Mouse (Mus musculus) colon, adult 2 months (tissue): Measurements from ENCODE around the gene Olfr1131. TPM values are rescaled to one million over a fixed set of nuclear protein-coding genes. Genes with fewer than 3 reads are reported as not detected.

ENCODE experiments used
- polyA plus RNA-seq: library from polyadenylated mRNA; depleted of rRNA; stranded (reverse); fragments of >200 nt; gene quantifications from 2 replicates; pipeline ENCODE4 v1.2.3, GENCODE M21; 2012; rRNA removed

The Olfr1131 gene
- not detected in 2 replicates for polyA plus RNA-seq

GRCm38 (mm10) chr2:87626804-87627203 is at the start of gene Olfr1131:
TSS of gene Olfr1131 (plus strand) at chr2:87627104.

GRCm38 (mm10) chr2:87605912-87606311 is 21.0 kb upstream of the Olfr1131 start, which contains the start of gene Olfr1130:
TSS of gene Olfr1130 (plus strand) at chr2:87606212.

GRCm38 (mm10) chr2:87637435-87637834 is 10.5 kb downstream of the Olfr1131 start, which contains the start of gene Olfr1132:
TSS of gene Olfr1132 (minus strand) at chr2:87637535.

DNA sequence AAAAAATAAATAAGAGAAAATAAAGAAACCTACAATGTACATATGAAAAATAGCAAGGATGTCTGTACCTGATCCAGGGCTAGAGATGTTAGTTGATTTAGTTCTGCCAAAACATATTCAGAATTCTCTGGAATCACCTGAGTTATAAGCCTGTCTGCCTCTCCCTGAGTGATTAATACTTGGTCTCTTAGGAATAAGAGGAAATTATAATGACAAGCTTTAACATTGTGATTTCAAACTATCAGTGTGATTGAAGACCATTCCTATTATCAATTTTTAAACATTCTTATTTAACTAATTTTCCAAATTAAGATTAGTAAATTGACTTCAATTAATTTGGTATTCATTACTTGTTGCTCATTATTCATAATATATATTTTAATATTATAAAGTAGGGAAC is 20.4 kb downstream of the Olfr1131 start, which contains the start of gene Olfr1133:
Gene Olfr1133, minus strand, starts transcription at position 101 of the 400 bp plus-strand sequence.

DNA sequence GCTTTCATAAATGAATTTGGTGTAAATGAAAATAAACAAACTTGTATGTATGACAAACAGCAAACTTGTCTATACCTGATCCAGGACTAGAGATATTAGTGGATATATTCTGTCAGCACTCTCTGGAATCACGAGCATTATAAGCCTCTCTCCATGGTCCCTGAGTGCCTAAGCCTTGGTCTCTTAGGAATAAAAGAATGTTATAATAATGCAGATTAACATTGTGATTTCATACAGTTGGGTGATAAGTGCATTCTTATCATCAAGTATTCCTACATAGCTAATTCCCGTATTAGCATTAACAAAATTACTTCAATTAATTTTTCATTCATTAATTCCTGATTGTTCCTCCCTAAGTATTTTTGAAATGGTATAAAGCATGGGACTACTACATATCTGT is 31.5 kb downstream of the Olfr1131 start, which contains the start of gene Olfr1134:
Gene Olfr1134, minus strand, starts transcription at position 101 of the 400 bp plus-strand sequence.

DNA sequence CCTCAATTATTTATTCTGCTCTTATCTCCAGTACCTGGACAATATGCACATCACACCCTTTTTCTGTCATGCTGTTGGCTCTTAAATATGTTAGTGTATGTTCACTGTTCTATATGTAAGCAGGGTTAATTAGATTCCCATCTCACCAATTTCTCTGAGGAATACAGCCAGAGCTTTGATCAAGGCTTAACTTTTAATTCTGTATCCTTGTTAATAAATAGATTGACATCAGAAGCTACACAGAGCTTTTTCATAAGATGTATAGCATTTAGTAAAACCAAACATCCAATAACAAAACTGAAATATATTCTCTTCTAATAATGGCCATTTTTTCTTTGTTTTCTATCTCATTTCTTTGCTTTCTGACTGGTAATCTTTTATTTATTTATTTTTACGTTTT is 46.7 kb downstream of the Olfr1131 start, which contains the start of gene Olfr1135:
Gene Olfr1135, minus strand, starts transcription at position 101 of the 400 bp plus-strand sequence.

Other genes starting within 250 kb of the Olfr1131 start
- not detected in 2 replicates for gene Olfr1122, start 241.3 kb upstream of the Olfr1131 start, polyA plus RNA-seq
- not detected in 2 replicates for gene Olfr1123, start 210.5 kb upstream of the Olfr1131 start, polyA plus RNA-seq
- not detected in 2 replicates for gene Olfr1124, start 196.8 kb upstream of the Olfr1131 start, polyA plus RNA-seq
- not detected in 2 replicates for gene Olfr1126, start 173.1 kb upstream of the Olfr1131 start, polyA plus RNA-seq
- not detected in 2 replicates for gene Pramel7, start 130.0 kb upstream of the Olfr1131 start, polyA plus RNA-seq
- not detected in 2 replicates for gene Pramel6, start 120.5 kb upstream of the Olfr1131 start, polyA plus RNA-seq
- not detected in 2 replicates for gene Olfr153, start 95.3 kb upstream of the Olfr1131 start, polyA plus RNA-seq
- not detected in 2 replicates for gene Olfr1128, start 81.6 kb upstream of the Olfr1131 start, polyA plus RNA-seq
- gene Olfr1129, start 53.2 kb upstream of the Olfr1131 start, polyA plus RNA-seq, result not detected in 2 replicates
- gene Olfr1130, start 20.9 kb upstream of the Olfr1131 start, polyA plus RNA-seq, result not detected in 2 replicates
- not detected in 2 replicates for gene Olfr1132, start 10.4 kb downstream of the Olfr1131 start, polyA plus RNA-seq
- gene Olfr1133, start 20.3 kb downstream of the Olfr1131 start, polyA plus RNA-seq, result not detected in 2 replicates
- not detected in 2 replicates for gene Olfr1134, start 31.4 kb downstream of the Olfr1131 start, polyA plus RNA-seq
- not detected in 2 replicates for gene Olfr1135, start 46.6 kb downstream of the Olfr1131 start, polyA plus RNA-seq
- not detected in 2 replicates for gene Olfr1136, start 66.8 kb downstream of the Olfr1131 start, polyA plus RNA-seq
- not detected in 2 replicates for gene Olfr1137, start 86.1 kb downstream of the Olfr1131 start, polyA plus RNA-seq
- not detected in 2 replicates for gene Olfr1138, start 112.9 kb downstream of the Olfr1131 start, polyA plus RNA-seq
- not detected in 2 replicates for gene Olfr1140, start 116.6 kb downstream of the Olfr1131 start, polyA plus RNA-seq
- not detected in 2 replicates for gene Olfr1141, start 126.9 kb downstream of the Olfr1131 start, polyA plus RNA-seq
- gene Olfr152, start 152.4 kb downstream of the Olfr1131 start, polyA plus RNA-seq, result not detected in 2 replicates
- gene Olfr1143, start 173.5 kb downstream of the Olfr1131 start, polyA plus RNA-seq, result not detected in 2 replicates
- not detected in 2 replicates for gene Olfr1145, start 182.7 kb downstream of the Olfr1131 start, polyA plus RNA-seq
- gene Olfr1148, start 203.4 kb downstream of the Olfr1131 start, polyA plus RNA-seq, result not detected in 2 replicates
- gene Olfr1150-ps1, start 216.9 kb downstream of the Olfr1131 start, polyA plus RNA-seq, result not detected in 2 replicates
- gene Olfr1151, start 228.8 kb downstream of the Olfr1131 start, polyA plus RNA-seq, result not detected in 2 replicates
- not detected in 2 replicates for gene Olfr1152, start 239.4 kb downstream of the Olfr1131 start, polyA plus RNA-seq